Mouse (Mus musculus) thymus, adult 2 months (tissue): ENCODE measurements around the gene Ankrd55.

ENCODE experiments used
- CTCF ChIP-seq: fragments of 200-500 bp; IDR thresholded peaks from 2 replicates; pipeline ENCODE4 v1.5.1; 2012; ENCODE audit warnings: mild to moderate bottlenecking, control low read depth, low read length, moderate library complexity, borderline replicate concordance; ENCODE audit not compliant: control insufficient read depth, poor library complexity, insufficient read depth; ENCODE audit errors: extremely low read depth
- POLR2A ChIP-seq: fragments of 200-500 bp; IDR thresholded peaks from 2 replicates; pipeline ENCODE4 v1.6.1; 2012; ENCODE audit warnings: mild to moderate bottlenecking, low read length, control low read depth, moderate library complexity; ENCODE audit not compliant: control insufficient read depth, poor library complexity, insufficient read depth; ENCODE audit errors: extremely low read depth

DNA sequence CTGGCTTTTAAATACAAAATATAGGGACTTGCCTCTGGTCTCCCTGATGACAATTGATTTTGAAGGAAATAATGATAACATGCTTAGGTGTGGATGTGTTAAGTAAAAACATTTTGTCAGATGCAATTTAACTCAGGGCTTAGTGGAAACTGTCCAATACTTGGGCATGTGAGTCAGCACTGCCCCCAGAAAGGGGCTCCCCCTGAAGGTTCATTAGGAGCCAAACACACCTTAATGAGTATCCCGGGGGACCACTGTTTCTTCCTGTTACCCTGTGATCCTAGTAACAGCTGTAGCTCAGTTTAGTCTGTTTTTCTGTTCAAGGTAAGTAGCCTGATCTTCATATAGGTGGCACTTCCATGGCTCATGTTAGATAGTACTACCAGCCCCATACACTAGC, 102.0 kb downstream of the Ankrd55 start:
- TF ChIP-seq CTCF (no peak), POLR2A (no peak)
